Mouse (Mus musculus) ES-E14 (cell line): ENCODE data around the gene Capn1. TPM values are rescaled to one million over a fixed set of nuclear protein-coding genes. Genes with fewer than 3 reads are reported as not detected.

Experiments
- DNase-seq: peaks from one replicate; pipeline ENCODE4 v3.0.0-alpha.2; 2013; ENCODE audit warnings: low read depth, low spot score
- H3K27ac ChIP-seq: 2 replicates; pipeline ENCODE4 v1.5.1; 2012; ENCODE audit warnings: low read depth, mild to moderate bottlenecking, low read length, moderate library complexity, mixed read lengths; ENCODE audit not compliant: poor library complexity, insufficient read depth, severe bottlenecking
- H3K36me3 ChIP-seq: 2 replicates; pipeline ENCODE4 v1.6.1; 2012; ENCODE audit warnings: mild to moderate bottlenecking, low read length, moderate library complexity, mixed read lengths; ENCODE audit not compliant: control insufficient read depth, poor library complexity, insufficient read depth, severe bottlenecking
- H3K4me1 ChIP-seq, 2 experiments: fragments of 150-350 bp in 1 of 2; sonication (generic) in 1 of 2; 2 replicates each; pipeline ENCODE4 v1.6.1; 2012; ENCODE audit warnings: low read length in 2 of 2, mild to moderate bottlenecking in 1 of 2, mixed read lengths in 1 of 2; ENCODE audit not compliant: control insufficient read depth in 2 of 2, insufficient read depth in 2 of 2, poor library complexity in 1 of 2
- H3K4me3 ChIP-seq, 2 experiments: fragments of 150-350 bp in 1 of 2; sonication (generic) in 1 of 2; 2 replicates each; pipeline ENCODE4 v1.5.1; 2012; ENCODE audit warnings: low read length in 2 of 2, low read depth in 1 of 2, mild to moderate bottlenecking in 1 of 2, mixed read lengths in 1 of 2; ENCODE audit not compliant: insufficient read depth in 1 of 2, poor library complexity in 1 of 2, severe bottlenecking in 1 of 2
- H3K9ac ChIP-seq: 2 replicates; pipeline ENCODE4 v1.6.1; 2012; ENCODE audit warnings: low read depth, mild to moderate bottlenecking, low read length, mixed read lengths; ENCODE audit not compliant: poor library complexity, insufficient read depth, severe bottlenecking
- H3K9me3 ChIP-seq: fragments of 150-350 bp; sonication (generic); 2 replicates; pipeline ENCODE4 v1.6.1; 2012; ENCODE audit warnings: low read depth, mild to moderate bottlenecking, low read length; ENCODE audit not compliant: control insufficient read depth, insufficient read depth
- CHD2 ChIP-seq: IDR thresholded peaks from 2 replicates; pipeline ENCODE4 v1.6.1; 2014; ENCODE audit warnings: mild to moderate bottlenecking, low read depth, low read length, inconsistent platforms
- HCFC1 ChIP-seq: IDR thresholded peaks from 2 replicates; pipeline ENCODE4 v1.6.1; 2012; ENCODE audit warnings: low read length, inconsistent platforms, borderline replicate concordance; ENCODE audit not compliant: insufficient read depth
- MAFK ChIP-seq: IDR thresholded peaks from 2 replicates; pipeline ENCODE4 v1.6.1; 2014; ENCODE audit warnings: mild to moderate bottlenecking, low read depth, low read length, inconsistent platforms; ENCODE audit not compliant: insufficient read depth
- ZC3H11A ChIP-seq: IDR thresholded peaks from 2 replicates; pipeline ENCODE4 v1.6.1; 2012; ENCODE audit warnings: low read depth, mild to moderate bottlenecking, inconsistent platforms, low read length, borderline replicate concordance
- ZNF384 ChIP-seq: IDR thresholded peaks from 2 replicates; pipeline ENCODE4 v1.6.1; 2012; ENCODE audit warnings: low read depth, low read length, inconsistent platforms
- in situ Hi-C, 2 experiments: fragments of 600-800 bp; cut with MboI; formaldehyde crosslinking; loops; one replicate each; pipeline ENCODE4 v1.15.1; 2025; ENCODE audit warnings: low sequenced_read_pairs in 2 of 2, inconsistent platforms in 1 of 2; ENCODE audit not compliant: unreplicated experiment in 2 of 2
- total RNA-seq: library from RNA; depleted of rRNA; stranded (reverse); fragments of 300-350 nt; gene quantifications from 2 replicates; pipeline ENCODE4 v1.2.3, GENCODE M21; 2012

Gene Capn1
- total RNA-seq, 1 experiment: 20.4 TPM

GRCm38 (mm10) chr19:5990921-5991320, 24.8 kb downstream of the Capn1 start:
- in situ Hi-C loops: no loop called here
- H3K27ac ChIP-seq: no peak overlapping the region
- no peak for DNase-seq
- H3K9me3 ChIP-seq: no peaks in the 10 kb centered on the region
- peaks cover 5% of the 10 kb centered on the region; the same call in 1 of the 2 replicates for H3K36me3 ChIP-seq
- H3K4me3 ChIP-seq: no peak overlapping the region
- TF ChIP-seq MAFK (no peak), ZC3H11A (no peak), HCFC1 (no peak), CHD2 (no peak), ZNF384 (no peak)
- no peak overlapping the region for H3K9ac ChIP-seq
- H3K4me1 ChIP-seq: peaks cover 0 to 21% of the 10 kb centered on the region in 2 experiments; a peak in 3 of 4 replicates

GRCm38 (mm10) chr19:5990033-5990432, 25.7 kb downstream of the Capn1 start:
- H3K27ac ChIP-seq: no peak overlapping the region
- no peak for DNase-seq
- TF ChIP-seq ZC3H11A (no peak), CHD2 (no peak), HCFC1 (no peak), ZNF384 (no peak), MAFK (no peak)

GRCm38 (mm10) chr19:5989585-5989984, 26.1 kb downstream of the Capn1 start:
- in situ Hi-C loops: no loop called here
- peaks cover 0 to 27% of the 10 kb centered on the region in 2 experiments; a peak in 3 of 4 replicates for H3K4me1 ChIP-seq
- no peak overlapping the region for H3K4me3 ChIP-seq
- H3K36me3 ChIP-seq: peaks cover 5% of the 10 kb centered on the region; the same call in 1 of the 2 replicates
- H3K27ac ChIP-seq: no peak overlapping the region
- DNase-seq: no peak
- H3K9me3 ChIP-seq: no peaks in the 10 kb centered on the region
- no peak for TF ChIP-seq HCFC1
- TF ChIP-seq ZNF384: no peak
- no peak for TF ChIP-seq ZC3H11A
- no peak for TF ChIP-seq MAFK
- TF ChIP-seq CHD2: no peak
- H3K9ac ChIP-seq: no peak overlapping the region

More at GRCm38 (mm10) chr19:5990033-5990432, 25.7 kb downstream of the Capn1 start:
- Histone ChIP-seq H3K9me3 (no peaks in the 10 kb centered on the region), H3K36me3 (peaks cover 5% of the 10 kb centered on the region; the same call in 1 of the 2 replicates), H3K4me1 (peaks cover 0 to 27% of the 10 kb centered on the region in 2 experiments; a peak in 3 of 4 replicates), H3K4me3 (no peak overlapping the region), H3K9ac (no peak overlapping the region)
- in situ Hi-C loops: no loop called here

GRCm38 (mm10) chr19:5988815-5989452, 26.8 kb downstream of the Capn1 start:
- no peaks in the 10 kb centered on the region for H3K9me3 ChIP-seq
- TF ChIP-seq HCFC1 (no peak), ZNF384 (no peak), ZC3H11A (no peak), MAFK (no peak)
- H3K4me3 ChIP-seq: no peak overlapping the region
- peak; percentile 47 for DNase-seq
- H3K9ac ChIP-seq: no peak overlapping the region
- peaks cover 0 to 27% of the 10 kb centered on the region in 2 experiments; a peak in 3 of 4 replicates for H3K4me1 ChIP-seq
- peaks cover 5% of the 10 kb centered on the region; the same call in 1 of the 2 replicates for H3K36me3 ChIP-seq
- no peak overlapping the region for H3K27ac ChIP-seq
- in situ Hi-C loops: no loop called here
